Mouse (Mus musculus) ES-E14 (cell line): Measurements from ENCODE around the gene Dpm3.

ENCODE experiments used
- CHD2 ChIP-seq: IDR thresholded peaks from 2 replicates; pipeline ENCODE4 v1.6.1; 2014; ENCODE audit warnings: mild to moderate bottlenecking, low read depth, low read length, inconsistent platforms
- HCFC1 ChIP-seq: IDR thresholded peaks from 2 replicates; pipeline ENCODE4 v1.6.1; 2012; ENCODE audit warnings: low read length, inconsistent platforms, borderline replicate concordance; ENCODE audit not compliant: insufficient read depth
- MAFK ChIP-seq: IDR thresholded peaks from 2 replicates; pipeline ENCODE4 v1.6.1; 2014; ENCODE audit warnings: mild to moderate bottlenecking, low read depth, low read length, inconsistent platforms; ENCODE audit not compliant: insufficient read depth
- ZC3H11A ChIP-seq: IDR thresholded peaks from 2 replicates; pipeline ENCODE4 v1.6.1; 2012; ENCODE audit warnings: low read depth, mild to moderate bottlenecking, inconsistent platforms, low read length, borderline replicate concordance
- ZNF384 ChIP-seq: IDR thresholded peaks from 2 replicates; pipeline ENCODE4 v1.6.1; 2012; ENCODE audit warnings: low read depth, low read length, inconsistent platforms

DNA sequence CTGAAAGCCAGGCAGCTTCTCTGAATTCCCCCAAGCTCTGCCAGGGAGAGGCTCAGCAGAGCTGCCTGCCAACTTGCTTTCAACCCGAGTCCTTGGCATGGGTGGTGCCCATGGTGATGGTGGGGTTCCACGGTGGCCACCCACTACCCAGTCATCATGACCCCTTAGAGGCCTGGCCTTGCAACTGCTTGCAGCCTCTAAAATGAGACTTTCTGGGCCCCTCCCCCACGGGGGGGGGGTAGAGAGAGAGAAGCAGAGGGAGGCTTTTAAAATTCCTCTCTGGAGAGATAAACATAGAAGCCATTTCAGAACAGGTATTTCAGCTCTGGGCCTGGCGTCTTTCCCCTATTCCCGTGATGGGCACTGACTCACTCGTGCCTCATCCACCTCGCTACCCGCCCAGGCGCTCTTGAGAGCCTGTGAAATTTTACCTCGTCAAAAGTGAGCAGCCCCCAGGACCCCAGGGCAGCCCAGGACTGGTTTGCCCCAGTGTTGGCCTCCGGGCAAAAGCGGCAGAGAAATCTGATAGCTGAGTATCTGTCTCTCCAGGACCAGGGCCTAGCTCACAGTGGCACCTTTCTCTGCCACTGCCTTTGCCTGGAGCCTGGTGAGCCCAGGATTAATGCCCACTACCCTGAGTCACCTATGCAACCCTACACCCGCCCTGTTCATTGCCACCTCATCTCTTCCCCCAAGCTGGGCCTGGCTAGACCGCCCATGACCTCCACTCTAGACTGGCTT is 18.3 kb downstream of the Dpm3 start:
- TF ChIP-seq ZNF384, result no peak
- no peak for TF ChIP-seq ZC3H11A
- no peak for TF ChIP-seq HCFC1
- TF ChIP-seq CHD2, result no peak
- no peak for TF ChIP-seq MAFK
